ENCODE assay signal across 16 mouse cellular contexts in genomic region chr4:53682092-53682491, GRCm38 (mm10).
"Had no signal": no experiment of that assay in that cellular context is flagged by ENCODE, and none has a peak within 500 bp of the region (broad histone marks: within the 10 kb centered on the region; RNA-seq: fewer than 3 reads in every experiment).

No protein-coding gene starts in this region.

- H3K4me1 ChIP-seq: lung, embryonic 15.5 days; midbrain, embryonic 13.5 days; midbrain, embryonic 15.5 days; neural tube, embryonic 12.5 days; stomach, embryonic 15.5 days had no signal

- H3K27me3 ChIP-seq: lung, embryonic 15.5 days; midbrain, embryonic 13.5 days; midbrain, embryonic 15.5 days; neural tube, embryonic 12.5 days; stomach, embryonic 15.5 days had no signal

- H3K4me3 ChIP-seq: lung, embryonic 15.5 days; midbrain, embryonic 13.5 days; midbrain, embryonic 15.5 days; neural tube, embryonic 12.5 days; stomach, embryonic 15.5 days had no signal

- H3K27ac ChIP-seq: liver, embryonic 14.5 days; lung, embryonic 15.5 days; macrophage; midbrain, embryonic 13.5 days; midbrain, embryonic 15.5 days; neural tube, embryonic 12.5 days; stomach, embryonic 15.5 days; stomach, postnatal 0 days had no signal

- H3K4me2 ChIP-seq: lung, embryonic 15.5 days; midbrain, embryonic 11.5 days; midbrain, embryonic 13.5 days; midbrain, embryonic 15.5 days; neural tube, embryonic 12.5 days; stomach, embryonic 15.5 days had no signal

- H3K36me3 ChIP-seq: stomach, embryonic 15.5 days had no signal

- DNase-seq: lung, adult 18-20 months; lung, postnatal 14 days; lung, postnatal 36 days; right cerebral cortex, postnatal 14 days; thymus, adult 2 months; thymus, postnatal 25 days had no signal

- H3K9ac ChIP-seq: liver, embryonic 14.5 days; lung, embryonic 15.5 days; midbrain, embryonic 13.5 days; midbrain, embryonic 15.5 days; neural tube, embryonic 12.5 days; stomach, embryonic 15.5 days had no signal

- ATAC-seq: lung, postnatal 0 days; midbrain, embryonic 13.5 days; midbrain, embryonic 15.5 days had no signal

- H3K9me3 ChIP-seq: lung, embryonic 15.5 days; midbrain, embryonic 15.5 days; neural tube, embryonic 12.5 days; stomach, embryonic 15.5 days had no signal
